34 mouse cellular contexts compared by ENCODE assay signal in the genomic region with DNA sequence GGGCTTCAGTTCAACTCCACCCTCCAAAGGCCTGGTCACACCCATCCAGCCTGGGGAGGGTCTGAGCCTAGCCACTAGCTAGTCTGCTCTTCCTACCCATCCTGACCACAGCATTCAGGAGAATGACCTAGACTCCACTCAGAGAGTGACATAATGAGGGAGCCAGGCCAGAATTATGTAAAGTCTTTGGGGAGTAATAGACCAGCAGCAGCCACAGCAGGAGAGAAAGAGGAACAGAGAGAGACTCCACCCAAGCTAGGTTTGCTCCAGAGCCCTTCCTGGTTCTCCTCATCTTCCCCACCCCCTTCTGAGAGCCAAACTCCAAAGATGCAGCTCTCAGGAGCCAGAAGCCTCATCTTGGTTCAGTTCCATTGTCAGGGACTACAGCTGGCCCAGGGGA. TPM values are rescaled to one million over a fixed set of nuclear protein-coding genes. Genes with fewer than 3 reads are reported as not detected.
DNase-seq lines count a peak whose midpoint lies in the region; TF ChIP-seq lines count a peak whose summit lies in the region.
"Had no signal": no experiment of that assay in that cellular context is flagged by ENCODE, and none has a peak within 500 bp of the region (broad histone marks: within the 10 kb centered on the region; RNA-seq: fewer than 3 reads in every experiment).

No protein-coding gene starts in this region.

- H3K27me3 ChIP-seq in limb, embryonic 10.5 days (ENCODE audit: low read depth, poor library complexity, severe bottlenecking), result 0 out of 2 replicates have a peak, but pooled peaks cover 3% of the 10 kb centered on the region

- TF ChIP-seq POLR2A in lung, adult 2 months (IDR thresholded peaks at IDR 0.05; ENCODE audit: borderline replicate concordance, extremely low read depth, low read depth, low read length), result no peak

- H3K27ac ChIP-seq in limb, embryonic 10.5 days, result peak overlapping the region; percentile 27; the same call in 1 of the 2 replicates
- H3K27ac ChIP-seq: forebrain, embryonic 12.5 days; hindbrain, embryonic 15.5 days; left cerebral cortex, adult 2 months; liver, embryonic 14.5 days; midbrain, embryonic 12.5 days; neural tube, embryonic 13.5 days had no signal

- H3K36me3 ChIP-seq in limb, embryonic 10.5 days, result no peaks in the 10 kb centered on the region
- H3K36me3 ChIP-seq: forebrain, embryonic 12.5 days; hindbrain, embryonic 15.5 days; midbrain, embryonic 12.5 days had no signal

- peak; percentile 32 for DNase-seq in gastrocnemius, postnatal 25 days
- DNase-seq in gastrocnemius, postnatal 10 days, result no peak
- peak; percentile 19 for DNase-seq in lung, postnatal 36 days
- DNase-seq in lung, adult 2 months, result no peak
- no peak for DNase-seq in limb, embryonic 10.5 days (ENCODE audit: low spot score)
- no peak for DNase-seq in left cerebral cortex, adult 9 months (ENCODE audit: low spot score in 2 of 2)
- no peak for DNase-seq in layer of hippocampus, postnatal 36 days
- DNase-seq in right cerebral cortex, adult 18-20 months, result no peak
- DNase-seq: adrenal gland, postnatal 10 days; cerebellum, adult 11 months; cerebellum, adult 9-10 months; cerebellum, postnatal 36 days; embryo, embryonic 11 days; forebrain, postnatal 0 days; gastrocnemius, postnatal 14 days; kidney, adult 11 months; kidney, postnatal 14 days; layer of hippocampus, adult 9-11 months; lung, embryonic 14.5 days; lung, postnatal 14 days; right cerebral cortex, postnatal 25 days; spleen, adult 18-20 months; thymus, postnatal 14 days had no signal

- H3K9me3 ChIP-seq in limb, embryonic 10.5 days (replicated peaks), result no peaks in the 10 kb centered on the region
- H3K9me3 ChIP-seq: forebrain, embryonic 12.5 days; hindbrain, embryonic 15.5 days; midbrain, embryonic 12.5 days; neural tube, embryonic 13.5 days had no signal

- no peak for TF ChIP-seq CTCF in lung, adult 2 months (IDR thresholded peaks at IDR 0.05; ENCODE audit: insufficient read depth, low read length)

- H3K4me3 ChIP-seq in lung, adult 2 months (replicated peaks; ENCODE audit: extremely low read depth, low read depth, low read length), result no peak overlapping the region
- H3K4me3 ChIP-seq in limb, embryonic 10.5 days, result no peak overlapping the region
- H3K4me3 ChIP-seq: erythroblast, embryonic 14.5 days; forebrain, embryonic 12.5 days; hindbrain, embryonic 15.5 days; left cerebral cortex, adult 2 months; megakaryocyte, embryonic 14.5 days; midbrain, embryonic 12.5 days; neural tube, embryonic 13.5 days had no signal

- no peaks in the 10 kb centered on the region for H3K4me1 ChIP-seq in lung, adult 2 months (ENCODE audit: control insufficient read depth, insufficient read depth, low read length)
- H3K4me1 ChIP-seq in limb, embryonic 10.5 days, result peaks cover 50% of the 10 kb centered on the region

RNA-seq across cellular contexts. Expression of gene Fgf18, which starts 20.1 kb away (rescaled TPM):
- total RNA-seq in gastrocnemius, postnatal 25 days (2021), result 1 to 10 TPM; 1.8 to 2.0 TPM
- 1 to 10 TPM; 7.3 to 9.3 TPM for total RNA-seq in gastrocnemius, postnatal 10 days (2021)
- polyA plus RNA-seq in lung, adult 2 months (2012; rRNA removed), result 6.6 and 7.1 TPM in 2 replicates
- polyA plus RNA-seq in limb, embryonic 10.5 days (2016; fragmentation: Nextera tagmentation; extraction: Ambion mirVana), result 1.7 and 5.7 TPM in 2 replicates
- 1 to 10 TPM; 2.4 to 2.9 TPM for total RNA-seq in layer of hippocampus, postnatal 36 days (2021)
- total RNA-seq: hematopoietic stem cell, adult 5-6 weeks had no signal
- polyA plus RNA-seq: CD4-positive, CD25-positive, alpha-beta regulatory T cell, adult 4 months; erythroblast, embryonic 14.5 days; inflammation-experienced regulatory T-cells, adult 6 months had no signal

RNA-seq across cellular contexts. Expression of gene Npm1, which starts 35.9 kb away (rescaled TPM):
- total RNA-seq in gastrocnemius, postnatal 25 days (2021), result 100 to 1,000 TPM; 103 to 105 TPM
- 100 to 1,000 TPM; 197 to 218 TPM for total RNA-seq in gastrocnemius, postnatal 10 days (2021)
- 43.1 and 74.9 TPM in 2 replicates for polyA plus RNA-seq in lung, adult 2 months (2012; rRNA removed)
- 1,479 and 1,796 TPM in 2 replicates for polyA plus RNA-seq in limb, embryonic 10.5 days (2016; fragmentation: Nextera tagmentation; extraction: Ambion mirVana)
- total RNA-seq in layer of hippocampus, postnatal 36 days (2021), result 100 to 1,000 TPM; 178 to 185 TPM

Comparison
In these comparisons a context has a peak if more than half of its experiments do, and no peak if none do; other contexts are left out.
1. DNase-seq: peak in gastrocnemius, postnatal 25 days (single experiment) and lung, postnatal 36 days (single experiment); none in gastrocnemius, postnatal 10 days (single experiment), lung, adult 2 months (single experiment), limb, embryonic 10.5 days (single experiment), left cerebral cortex, adult 9 months (0 of 2), layer of hippocampus, postnatal 36 days (0 of 2) and right cerebral cortex, adult 18-20 months (single experiment).